ENCODE assay signal across 23 mouse cellular contexts in genomic region chr1:106637705-106638104, GRCm38 (mm10).
"Had no signal": no experiment of that assay in that cellular context is flagged by ENCODE, and none has a peak within 500 bp of the region (broad histone marks: within the 10 kb centered on the region; RNA-seq: fewer than 3 reads in every experiment).

No protein-coding gene starts in this region.

- H3K4me1 ChIP-seq: limb, embryonic 12.5 days; midbrain, embryonic 13.5 days; neural tube, embryonic 12.5 days had no signal

- ATAC-seq: liver, postnatal 0 days; midbrain, embryonic 13.5 days had no signal

- H3K27ac ChIP-seq: limb, embryonic 12.5 days; liver, embryonic 14.5 days; midbrain, embryonic 13.5 days; neural tube, embryonic 12.5 days; neural tube, embryonic 15.5 days had no signal

- H3K9ac ChIP-seq: intestine, embryonic 15.5 days; kidney, embryonic 15.5 days; limb, embryonic 12.5 days; limb, embryonic 15.5 days; liver, embryonic 14.5 days; liver, postnatal 0 days; lung, embryonic 14.5 days; midbrain, embryonic 13.5 days; neural tube, embryonic 12.5 days; neural tube, embryonic 15.5 days had no signal

- H3K36me3 ChIP-seq: intestine, embryonic 15.5 days; kidney, embryonic 15.5 days; limb, embryonic 12.5 days; limb, embryonic 15.5 days; midbrain, embryonic 13.5 days; neural tube, embryonic 12.5 days; neural tube, embryonic 15.5 days had no signal

- H3K27me3 ChIP-seq: intestine, embryonic 15.5 days; kidney, embryonic 15.5 days; limb, embryonic 12.5 days; limb, embryonic 15.5 days; midbrain, embryonic 13.5 days; neural tube, embryonic 12.5 days; neural tube, embryonic 15.5 days had no signal

- H3K4me2 ChIP-seq: intestine, embryonic 15.5 days; kidney, embryonic 15.5 days; limb, embryonic 12.5 days; limb, embryonic 15.5 days; liver, embryonic 11.5 days; lung, embryonic 14.5 days; midbrain, embryonic 13.5 days; neural tube, embryonic 12.5 days; neural tube, embryonic 15.5 days had no signal

- H3K9me3 ChIP-seq: intestine, embryonic 15.5 days; kidney, embryonic 15.5 days; limb, embryonic 12.5 days; limb, embryonic 15.5 days; midbrain, embryonic 13.5 days; neural tube, embryonic 12.5 days; neural tube, embryonic 15.5 days had no signal

- DNase-seq: kidney, adult 11 months; kidney, adult 8-10 months; kidney, postnatal 10 days; kidney, postnatal 36 days; layer of hippocampus, postnatal 36 days; left cerebral cortex, postnatal 4 days; liver, postnatal 0 days; lung, embryonic 14.5 days; lung, postnatal 36 days; right cerebral cortex, adult 18-20 months; right cerebral cortex, postnatal 14 days; right cerebral cortex, postnatal 4 days; thymus, adult 18-20 months; thymus, postnatal 36 days had no signal

- H3K4me3 ChIP-seq: intestine, embryonic 15.5 days; kidney, embryonic 15.5 days; limb, embryonic 12.5 days; limb, embryonic 15.5 days; midbrain, embryonic 13.5 days; neural tube, embryonic 12.5 days; neural tube, embryonic 15.5 days had no signal
